Mouse (Mus musculus) ES-E14 (cell line): ENCODE measurements at regions not wholly inside any gene's neighbourhood (a gene's known extent, or its start where the extent isn't known, plus 50 kb on each side); places are given as distances from the start of the nearest gene placed in this dataset.

Source experiments
- HCFC1 ChIP-seq: IDR thresholded peaks from 2 replicates; pipeline ENCODE4 v1.6.1; 2012; ENCODE audit warnings: low read length, inconsistent platforms, borderline replicate concordance; ENCODE audit not compliant: insufficient read depth
- ZC3H11A ChIP-seq: IDR thresholded peaks from 2 replicates; pipeline ENCODE4 v1.6.1; 2012; ENCODE audit warnings: low read depth, mild to moderate bottlenecking, inconsistent platforms, low read length, borderline replicate concordance
- ZNF384 ChIP-seq: IDR thresholded peaks from 2 replicates; pipeline ENCODE4 v1.6.1; 2012; ENCODE audit warnings: low read depth, low read length, inconsistent platforms

DNA sequence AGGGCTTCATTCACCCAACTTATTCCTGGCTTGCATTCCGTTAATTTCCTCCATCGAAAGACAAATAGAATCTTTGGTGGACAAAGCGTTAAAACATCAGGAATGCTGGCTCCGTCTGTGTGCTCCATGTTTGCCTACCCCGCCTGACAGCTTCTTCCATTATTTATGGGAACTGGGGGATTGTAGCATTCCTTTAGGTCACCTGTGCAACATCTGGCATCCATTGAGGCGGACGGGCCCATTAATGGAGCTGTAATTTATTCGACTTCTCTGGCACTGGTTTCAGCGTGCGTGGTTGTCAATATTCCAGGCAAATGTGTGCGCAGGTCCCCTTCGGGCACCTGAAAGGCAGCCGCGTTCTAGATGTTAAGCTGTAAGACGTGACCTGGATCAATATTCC is 196.9 kb downstream of the Thbs2 start:
- TF ChIP-seq ZNF384: no peak
- TF ChIP-seq ZC3H11A: no peak
- TF ChIP-seq HCFC1: no peak
